Mouse (Mus musculus): Measurements from ENCODE around the gene Angptl1. TPM values are rescaled to one million over a fixed set of nuclear protein-coding genes. Genes with fewer than 3 reads are reported as not detected.

The Angptl1 gene
- total and polyA plus RNA-seq, 3 experiments, result 0.08 to 0.23 TPM; not detected in 1

- H3K27me3 ChIP-seq (replicated peaks), result no peaks in the 10 kb centered on the region
- no peak for TF ChIP-seq CTCF (conservative IDR thresholded peaks at IDR 0.05 in 1 of 2, IDR thresholded peaks at IDR 0.05 in 1 of 2; ENCODE audit: low read depth in 2 of 2, low read length in 2 of 2)
- no peak for TF ChIP-seq USF1 (IDR thresholded peaks at IDR 0.05; ENCODE audit: low read depth, low read length)
- TF ChIP-seq ELF1 (IDR thresholded peaks at IDR 0.05; ENCODE audit: low read depth, low read length), result no peak
- peaks cover 2% of the 10 kb centered on the region; the same call in 1 of the 2 replicates for H3K79me2 ChIP-seq (replicated peaks; ENCODE audit: control insufficient read depth, extremely low read depth, insufficient read depth, poor library complexity, severe bottlenecking)
- H3K9me3 ChIP-seq (replicated peaks; ENCODE audit: low read length), result peaks cover 2% of the 10 kb centered on the region
- dilution Hi-C loops (cut with MboI; ENCODE audit: extremely low pct_ligation_motif_present, extremely low pct_unique_long_range_greater_than_20kb, low sequenced_read_pairs), result no loop called here
- peaks cover 37 to 51% of the 10 kb centered on the region in 2 experiments for H3K36me3 ChIP-seq (replicated peaks in 1 of 2; ENCODE audit: control insufficient read depth in 1 of 2, insufficient read depth in 1 of 2, low read length in 1 of 2)
- no peak for DNase-seq (ENCODE audit: extremely low read depth)
- in situ Hi-C loops (cut with MboI; ENCODE audit: low pct_ligation_motif_present, low pct_unique_long_range_greater_than_20kb, low sequenced_read_pairs), result no loop called here
- H3K27ac ChIP-seq (ENCODE audit: insufficient read depth, low read depth), result no peak overlapping the region
- no peak overlapping the region for H3K4me2 ChIP-seq (ENCODE audit: insufficient read depth, low read depth, poor library complexity, severe bottlenecking)
- no peaks in the 10 kb centered on the region for H3K4me1 ChIP-seq (ENCODE audit: control insufficient read depth in 1 of 2, insufficient read depth in 2 of 2)
- no peak overlapping the region for H3K4me3 ChIP-seq (replicated peaks in 1 of 3; ENCODE audit: low read depth in 2 of 3, low read length in 2 of 3, poor library complexity in 1 of 3)
- H3K9ac ChIP-seq (ENCODE audit: insufficient read depth, low read depth), result no peak overlapping the region
Observed at GRCm38 (mm10) chr1:156852409-156852808, 14.0 kb downstream of the Angptl1 start.

- dilution Hi-C loops (cut with MboI; ENCODE audit: extremely low pct_ligation_motif_present, extremely low pct_unique_long_range_greater_than_20kb, low sequenced_read_pairs), result no loop called here
- H3K4me1 ChIP-seq (ENCODE audit: control insufficient read depth in 1 of 2, insufficient read depth in 2 of 2), result no peaks in the 10 kb centered on the region
- no peak for TF ChIP-seq CHD1 (IDR thresholded peaks at IDR 0.05; ENCODE audit: low read depth, low read length)
- no peak for TF ChIP-seq TBP (conservative IDR thresholded peaks at IDR 0.05; ENCODE audit: low read depth, low read length)
- TF ChIP-seq SMC3 (IDR thresholded peaks at IDR 0.05; ENCODE audit: low read depth, low read length), result no peak
- no peak for TF ChIP-seq RCOR1 (conservative IDR thresholded peaks at IDR 0.05; ENCODE audit: low read depth, low read length)
- TF ChIP-seq MAZ (IDR thresholded peaks at IDR 0.05; ENCODE audit: low read depth, low read length), result no peak
- TF ChIP-seq JUND (conservative IDR thresholded peaks at IDR 0.05; ENCODE audit: low read depth, low read length), result no peak
- TF ChIP-seq GABPA (IDR thresholded peaks at IDR 0.05; ENCODE audit: insufficient replicate concordance, low read depth, low read length), result no peak
- no peak for TF ChIP-seq SIN3A (IDR thresholded peaks at IDR 0.05; ENCODE audit: low read length)
- no peak for TF ChIP-seq NRF1 (IDR thresholded peaks at IDR 0.05; ENCODE audit: low read depth, low read length)
- TF ChIP-seq USF1 (IDR thresholded peaks at IDR 0.05; ENCODE audit: low read depth, low read length), result no peak
- TF ChIP-seq RAD21 (IDR thresholded peaks at IDR 0.05; ENCODE audit: low read depth, low read length), result no peak
- no peak for TF ChIP-seq NELFE (IDR thresholded peaks at IDR 0.05; ENCODE audit: low read depth, low read length)
- TF ChIP-seq USF2 (conservative IDR thresholded peaks at IDR 0.05; ENCODE audit: low read depth, low read length), result no peak
- no peak for TF ChIP-seq PAX5 (IDR thresholded peaks at IDR 0.05; ENCODE audit: low read length)
- TF ChIP-seq UBTF (IDR thresholded peaks at IDR 0.05; ENCODE audit: low read depth, low read length), result no peak
- H3K9ac ChIP-seq (ENCODE audit: insufficient read depth, low read depth), result no peak overlapping the region
- no peak overlapping the region for H3K4me3 ChIP-seq (replicated peaks in 1 of 3; ENCODE audit: low read depth in 2 of 3, low read length in 2 of 3, poor library complexity in 1 of 3)
- H3K27ac ChIP-seq (ENCODE audit: insufficient read depth, low read depth), result no peak overlapping the region
- H3K9me3 ChIP-seq (replicated peaks; ENCODE audit: low read length), result peaks cover 2% of the 10 kb centered on the region
- peaks cover 2% of the 10 kb centered on the region; the same call in 1 of the 2 replicates for H3K79me2 ChIP-seq (replicated peaks; ENCODE audit: control insufficient read depth, extremely low read depth, insufficient read depth, poor library complexity, severe bottlenecking)
- H3K4me2 ChIP-seq (ENCODE audit: insufficient read depth, low read depth, poor library complexity, severe bottlenecking), result no peak overlapping the region
- H3K36me3 ChIP-seq (replicated peaks in 1 of 2; ENCODE audit: control insufficient read depth in 1 of 2, insufficient read depth in 1 of 2, low read length in 1 of 2), result peaks cover 37 to 54% of the 10 kb centered on the region in 2 experiments
- DNase-seq (ENCODE audit: extremely low read depth), result no peak
- H3K27me3 ChIP-seq (replicated peaks), result no peaks in the 10 kb centered on the region
- in situ Hi-C loops (cut with MboI; ENCODE audit: low pct_ligation_motif_present, low pct_unique_long_range_greater_than_20kb, low sequenced_read_pairs), result no loop called here
Observed at GRCm38 (mm10) chr1:156852872-156853271, 14.5 kb downstream of the Angptl1 start.

Data from CH12.LX (cell line).